Mouse (Mus musculus) stomach, embryonic 15.5 days (tissue): ENCODE measurements around the gene Oas1g. TPM values are rescaled to one million over a fixed set of nuclear protein-coding genes. Genes with fewer than 3 reads are reported as not detected.

Source experiments
- ATAC-seq: fragments of 200-750 bp; cut with Nextera tagmentation; 2 replicates; pipeline ENCODE4 v1.8.0; 2017; ENCODE audit warnings: low read depth, moderate number of reproducible peaks, moderate TSS enrichment; ENCODE audit not compliant: insufficient read depth, low FRiP score
- H3K27ac ChIP-seq: fragments of 300-500 bp; sonication (generic); 2 replicates; pipeline ENCODE4 v1.5.1; 2015; ENCODE audit warnings: mild to moderate bottlenecking, inconsistent platforms
- H3K27me3 ChIP-seq: fragments of 300-500 bp; sonication (generic); replicated peaks from 2 replicates; pipeline ENCODE4 v1.6.1; 2015; ENCODE audit warnings: inconsistent platforms
- H3K36me3 ChIP-seq: fragments of 300-500 bp; sonication (generic); 2 replicates; pipeline ENCODE4 v1.6.1; 2015; ENCODE audit warnings: inconsistent platforms
- H3K4me1 ChIP-seq: fragments of 300-500 bp; sonication (generic); 2 replicates; pipeline ENCODE4 v1.6.1; 2015; ENCODE audit warnings: inconsistent platforms
- H3K4me2 ChIP-seq: fragments of 300-500 bp; sonication (generic); 2 replicates; pipeline ENCODE4 v1.6.1; 2015; ENCODE audit warnings: mild to moderate bottlenecking, inconsistent platforms
- H3K4me3 ChIP-seq: fragments of 300-500 bp; sonication (generic); replicated peaks from 2 replicates; pipeline ENCODE4 v1.5.1; 2015; ENCODE audit warnings: inconsistent platforms
- H3K9ac ChIP-seq: fragments of 300-500 bp; sonication (generic); 2 replicates; pipeline ENCODE4 v1.6.1; 2015; ENCODE audit warnings: inconsistent platforms
- H3K9me3 ChIP-seq: fragments of 300-500 bp; sonication (generic); 2 replicates; pipeline ENCODE4 v1.6.1; 2016; ENCODE audit warnings: inconsistent platforms
- WGBS: fragments of 180-500 bp; shearing (Covaris S2); methylation state at CpG from one replicate; pipeline ENCODE4 v1.1.7; 2015; 5-methylcytosine and 5-hydroxymethylcytosine counted together
- microRNA-seq: library from miRNA; unstranded; fragments of <30 nt; microRNA quantifications from one replicate; pipeline ENCODE4, GENCODE M21; 2016
- polyA plus RNA-seq: library from polyadenylated mRNA; unstranded; fragments of >200 nt; fragmentation: Nextera tagmentation; extraction: Ambion mirVana; gene quantifications from 2 replicates; pipeline ENCODE4 v1.2.1, GENCODE M21; 2015

Oas1g gene
- polyA plus RNA-seq, 1 experiment from 2014 or later = 1.1 TPM

DNA sequence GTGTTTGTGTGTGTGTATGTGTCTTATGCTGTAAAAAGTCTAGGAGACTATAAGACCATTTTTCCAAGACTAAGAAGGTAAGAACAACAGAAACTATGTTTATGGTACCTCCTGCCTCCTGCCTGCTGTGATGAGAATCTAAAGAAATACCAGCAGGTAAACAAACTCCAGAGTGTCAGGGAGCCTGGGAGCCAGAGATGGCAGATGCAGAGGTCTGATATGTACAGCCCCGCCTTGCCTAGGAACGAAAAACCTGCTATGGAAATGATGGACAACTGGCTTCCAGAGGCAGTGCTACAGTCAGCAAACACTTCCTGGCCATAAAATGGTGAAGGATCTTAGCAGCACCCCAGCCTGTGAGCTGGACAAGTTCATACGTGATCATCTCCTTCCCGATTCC, 40.3 kb downstream of the Oas1g start, which contains the start of gene Oas1f:
TSS of gene Oas1f (plus strand) at position 301 of the 400 bp plus-strand sequence.
- ATAC-seq = no peak
- Histone ChIP-seq H3K4me3 (no peak within 1 kb of the TSS), H3K4me1 (no peaks in the 10 kb centered on the region), H3K36me3 (no peaks in the 10 kb centered on the region), H3K4me2 (no peak within 1 kb of the TSS), H3K27me3 (no peaks in the 10 kb centered on the region), H3K9ac (no peak within 1 kb of the TSS), H3K9me3 (no peaks in the 10 kb centered on the region), H3K27ac (no peak within 1 kb of the TSS)
- WGBS = 59% methylated on average over 4 of the region's 4 CpGs

DNA sequence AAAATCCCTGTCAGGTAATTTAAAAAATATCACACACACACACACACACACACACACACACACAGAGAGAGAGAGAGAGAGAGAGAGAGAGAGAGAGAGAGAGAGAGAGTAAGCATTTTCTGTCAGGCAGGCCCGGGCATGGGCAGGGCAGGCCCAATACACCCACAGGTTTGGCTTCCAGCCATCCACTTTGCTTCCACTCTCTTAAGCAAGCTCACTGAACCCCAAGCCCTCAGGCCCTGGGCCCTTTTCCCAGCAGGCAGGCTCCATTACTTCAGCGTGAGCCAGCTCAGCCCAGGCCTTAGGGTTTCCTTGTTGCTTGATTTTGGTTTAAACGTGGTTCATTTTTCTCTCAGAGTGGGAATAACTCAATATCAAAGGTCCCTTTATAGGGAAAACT, 42.7 kb downstream of the Oas1g start:
- Histone ChIP-seq H3K9ac (no peak overlapping the region), H3K27ac (no peak overlapping the region), H3K9me3 (no peaks in the 10 kb centered on the region), H3K27me3 (no peaks in the 10 kb centered on the region), H3K4me3 (no peak overlapping the region), H3K4me2 (no peak overlapping the region), H3K36me3 (no peaks in the 10 kb centered on the region), H3K4me1 (no peaks in the 10 kb centered on the region)
- peak; percentile 58; the same call in 1 of the 2 replicates for ATAC-seq
- 59% methylated on average over 3 of the region's 3 CpGs for WGBS

DNA sequence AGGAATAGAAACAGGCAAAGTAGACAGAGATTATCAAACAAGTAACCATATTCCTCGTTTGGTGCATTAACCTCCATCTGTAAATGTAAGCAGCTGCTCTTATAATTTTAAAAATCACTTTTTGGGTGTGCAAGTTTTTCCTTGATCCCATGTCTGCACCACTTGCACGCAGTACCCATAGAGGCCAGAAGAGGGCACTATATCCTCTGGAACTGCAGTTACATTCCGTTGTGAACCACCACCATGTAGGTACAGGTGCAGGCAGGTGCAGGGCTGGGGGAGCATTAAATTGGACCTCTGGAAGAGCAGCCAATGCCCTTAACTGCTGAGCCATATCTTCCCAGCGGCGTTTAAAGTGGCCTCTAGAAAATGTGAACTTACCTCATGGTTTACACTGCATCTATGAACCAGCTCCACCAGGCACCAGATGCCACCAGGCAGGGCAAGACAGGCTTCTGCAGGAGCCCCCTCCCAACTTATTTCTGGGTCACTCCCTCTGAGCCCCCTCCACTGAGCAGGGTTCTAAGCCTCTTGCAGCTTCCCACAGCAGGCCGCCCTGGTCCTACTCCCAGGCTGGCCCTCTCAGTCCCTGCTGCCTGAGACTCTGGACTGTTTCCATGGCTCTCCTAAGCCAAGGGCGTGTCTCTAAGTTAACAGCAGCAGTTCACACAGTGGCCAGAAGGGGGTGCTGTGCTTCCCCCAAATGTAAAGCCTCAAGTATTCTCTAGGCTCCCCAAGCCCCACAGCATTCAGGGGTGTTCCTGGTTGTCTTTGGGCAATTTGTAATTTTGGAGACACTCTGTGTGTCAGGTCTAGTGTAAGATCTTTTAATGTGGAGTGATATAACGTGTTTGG, 50.5 kb downstream of the Oas1g start:
- Histone ChIP-seq H3K9ac (no peak overlapping the region), H3K27ac (no peak overlapping the region), H3K27me3 (no peaks in the 10 kb centered on the region), H3K4me2 (no peak overlapping the region), H3K9me3 (no peaks in the 10 kb centered on the region), H3K4me3 (no peak overlapping the region), H3K36me3 (no peaks in the 10 kb centered on the region), H3K4me1 (no peaks in the 10 kb centered on the region)
- no peak for ATAC-seq
- WGBS = 7% methylated on average over 8 of the region's 8 CpGs

DNA sequence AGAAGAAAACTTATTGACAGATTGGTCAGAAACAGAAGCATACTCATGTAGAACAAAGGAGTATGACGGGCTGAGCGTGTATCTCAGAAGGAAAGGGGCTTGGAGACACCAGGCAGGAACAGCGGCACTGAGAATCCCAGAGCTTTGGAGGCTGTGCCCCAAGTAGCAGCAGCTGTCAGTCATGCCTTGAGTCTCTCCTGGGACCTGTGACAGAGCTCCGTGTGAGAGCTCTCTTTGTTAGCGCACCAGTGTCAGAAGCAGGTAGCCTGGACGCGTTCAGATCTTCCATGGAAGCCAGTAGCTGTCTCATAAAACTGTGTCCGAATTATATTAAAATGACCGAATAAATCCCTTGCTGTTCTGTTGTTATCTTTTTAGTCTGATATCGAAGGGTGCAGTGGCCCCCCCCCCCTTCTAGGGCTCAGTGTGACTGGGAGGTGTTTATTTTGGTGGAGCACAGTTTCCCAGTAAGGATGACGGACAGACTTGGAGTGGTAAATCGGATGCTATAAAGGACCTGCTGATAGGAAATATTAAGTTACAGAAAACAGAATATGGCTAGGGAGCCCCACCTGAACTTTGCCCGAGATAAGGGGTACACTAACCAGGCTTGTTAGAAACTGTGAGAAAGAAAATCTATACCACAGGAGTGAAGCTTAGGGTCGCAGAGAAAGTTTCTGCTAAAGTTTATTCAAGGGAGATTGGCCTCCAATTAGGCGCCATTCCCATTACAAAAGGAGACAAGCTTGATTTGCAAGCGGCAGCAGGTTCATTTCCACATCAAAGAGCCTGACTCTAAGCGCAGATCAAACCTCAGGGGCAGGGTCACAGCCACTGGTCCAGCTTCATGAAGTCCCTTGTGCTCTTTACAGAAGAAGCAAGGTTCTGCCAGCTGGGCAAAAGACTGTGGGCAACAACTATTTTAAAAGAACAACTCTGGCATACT, 53.8 kb downstream of the Oas1g start:
- Histone ChIP-seq H3K4me3 (no peak overlapping the region), H3K4me1 (no peaks in the 10 kb centered on the region), H3K9me3 (no peaks in the 10 kb centered on the region), H3K4me2 (no peak overlapping the region), H3K27ac (no peak overlapping the region), H3K36me3 (no peaks in the 10 kb centered on the region), H3K9ac (no peak overlapping the region), H3K27me3 (no peaks in the 10 kb centered on the region)
- WGBS = 13% methylated on average over 17 of the region's 17 CpGs
- no peak for ATAC-seq

DNA sequence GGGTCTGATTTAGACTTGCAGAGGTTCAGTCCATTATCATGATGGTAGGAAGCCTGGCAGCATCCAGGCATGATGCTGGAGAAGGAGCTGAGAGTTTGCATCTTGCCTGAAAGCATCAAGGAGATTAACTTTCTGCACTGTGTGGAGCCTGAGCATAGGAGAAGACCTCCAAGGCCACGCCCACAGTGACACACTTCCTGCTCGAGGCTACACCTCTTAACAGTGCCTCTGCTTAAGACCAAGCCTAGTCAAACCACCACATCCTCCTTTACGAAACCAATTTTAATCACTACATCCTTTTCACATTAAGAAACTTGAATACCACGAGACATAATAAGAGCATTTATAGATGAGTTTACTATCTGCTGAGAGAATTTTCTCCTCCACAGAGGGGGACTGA, 56.4 kb downstream of the Oas1g start:
- Histone ChIP-seq H3K9ac (no peak overlapping the region), H3K27ac (no peak overlapping the region), H3K9me3 (no peaks in the 10 kb centered on the region), H3K36me3 (no peaks in the 10 kb centered on the region), H3K4me1 (no peaks in the 10 kb centered on the region), H3K27me3 (no peaks in the 10 kb centered on the region), H3K4me3 (no peak overlapping the region), H3K4me2 (no peak overlapping the region)
- WGBS = 69% methylated on average over 4 of the region's 4 CpGs
- ATAC-seq = no peak

Small RNA genes within 50 kb of the gene (microRNA-seq; reads per million reads assigned to microRNA genes)
- not detected for gene Gm22907

Other genes with a start within 250 kb of the Oas1g start
- 0.34 and 0.54 TPM in 2 replicates for gene Rasal1, start 238.8 kb downstream of the Oas1g start, polyA plus RNA-seq
- gene Dtx1, start 175.7 kb downstream of the Oas1g start, polyA plus RNA-seq = 5.2 and 5.6 TPM in 2 replicates
- 0.46 and 0.51 TPM in 2 replicates for gene Oas2, start 137.8 kb downstream of the Oas1g start, polyA plus RNA-seq
- 0.32 and 0.40 TPM in 2 replicates for gene Oas3, start 110.0 kb downstream of the Oas1g start, polyA plus RNA-seq
- not detected in 2 replicates for gene Oas1e, start 92.1 kb downstream of the Oas1g start, polyA plus RNA-seq
- 0.54 and 0.71 TPM in 2 replicates for gene Oas1c, start 75.1 kb downstream of the Oas1g start, polyA plus RNA-seq
- gene Oas1f, start 40.2 kb downstream of the Oas1g start, polyA plus RNA-seq = not detected in 2 replicates
- not detected in 2 replicates for gene Oas1h, start 26.2 kb downstream of the Oas1g start, polyA plus RNA-seq
- 4.1 and 4.6 TPM in 2 replicates for gene Oas1a, start 19.9 kb upstream of the Oas1g start, polyA plus RNA-seq
- not detected in 2 replicates for gene Oas1d, start 26.9 kb upstream of the Oas1g start, polyA plus RNA-seq
- 0.18 and 0.24 TPM in 2 replicates for gene Rph3a, start 122.5 kb upstream of the Oas1g start, polyA plus RNA-seq